Mouse (Mus musculus) hindbrain, embryonic 16.5 days (tissue): ENCODE results near the gene Ddx5. TPM values are rescaled to one million over a fixed set of nuclear protein-coding genes. Genes with fewer than 3 reads are reported as not detected.
"Not testable (repeated sequence)": the region's sequence is repeated elsewhere in the genome, so short reads cannot be mapped to it uniquely, and the experiment has no call there.

Source experiments
- ATAC-seq: fragments of 200-750 bp; cut with Nextera tagmentation; 2 replicates; pipeline ENCODE4 v1.8.0; 2017; ENCODE audit warnings: moderate TSS enrichment, moderate library complexity
- H3K27ac ChIP-seq: fragments of 300-500 bp; sonication (generic); 2 replicates; pipeline ENCODE4 v1.5.1; 2014; ENCODE audit warnings: low read depth, mild to moderate bottlenecking, control low read depth, low read length, moderate library complexity
- H3K27me3 ChIP-seq: fragments of 300-500 bp; sonication (generic); replicated peaks from 2 replicates; pipeline ENCODE4 v1.6.1; 2014; ENCODE audit warnings: low read length; ENCODE audit not compliant: control insufficient read depth, insufficient read depth
- H3K36me3 ChIP-seq: fragments of 300-500 bp; sonication (generic); 2 replicates; pipeline ENCODE4 v1.6.1; 2014; ENCODE audit warnings: mild to moderate bottlenecking, low read length, moderate library complexity, mixed read lengths; ENCODE audit not compliant: control insufficient read depth, insufficient read depth
- H3K4me1 ChIP-seq: fragments of 300-500 bp; sonication (generic); 2 replicates; pipeline ENCODE4 v1.6.1; 2014; ENCODE audit warnings: low read depth, low read length; ENCODE audit not compliant: control insufficient read depth, insufficient read depth
- H3K4me2 ChIP-seq: fragments of 300-500 bp; sonication (generic); 2 replicates; pipeline ENCODE4 v1.6.1; 2014; ENCODE audit warnings: mild to moderate bottlenecking, low read length, control low read depth, moderate library complexity
- H3K4me3 ChIP-seq: fragments of 300-500 bp; sonication (generic); 2 replicates; pipeline ENCODE4 v1.5.1; 2014; ENCODE audit warnings: mild to moderate bottlenecking, low read length, control low read depth, moderate library complexity
- H3K9ac ChIP-seq: fragments of 300-500 bp; sonication (generic); 2 replicates; pipeline ENCODE4 v1.6.1; 2014; ENCODE audit warnings: low read depth, mild to moderate bottlenecking, control low read depth, low read length, moderate library complexity
- H3K9me3 ChIP-seq: fragments of 300-500 bp; sonication (generic); 2 replicates; pipeline ENCODE4 v1.6.1; 2014; ENCODE audit warnings: mild to moderate bottlenecking, low read length, moderate library complexity; ENCODE audit not compliant: control insufficient read depth
- WGBS: fragments of 180-500 bp; shearing (Covaris S2); extraction: QIAGEN DNeasy Blood & Tissue Kit; methylation state at CpG from one replicate; pipeline ENCODE4 v1.1.7; 2014; 5-methylcytosine and 5-hydroxymethylcytosine counted together
- polyA plus RNA-seq: library from polyadenylated mRNA; unstranded; fragments of >200 nt; fragmentation: Nextera tagmentation; extraction: Ambion mirVana; gene quantifications from 2 replicates; pipeline ENCODE4 v1.2.1, GENCODE M21; 2015

Gene Ddx5
- polyA plus RNA-seq, 1 experiment from 2014 or later: 315 TPM

DNA sequence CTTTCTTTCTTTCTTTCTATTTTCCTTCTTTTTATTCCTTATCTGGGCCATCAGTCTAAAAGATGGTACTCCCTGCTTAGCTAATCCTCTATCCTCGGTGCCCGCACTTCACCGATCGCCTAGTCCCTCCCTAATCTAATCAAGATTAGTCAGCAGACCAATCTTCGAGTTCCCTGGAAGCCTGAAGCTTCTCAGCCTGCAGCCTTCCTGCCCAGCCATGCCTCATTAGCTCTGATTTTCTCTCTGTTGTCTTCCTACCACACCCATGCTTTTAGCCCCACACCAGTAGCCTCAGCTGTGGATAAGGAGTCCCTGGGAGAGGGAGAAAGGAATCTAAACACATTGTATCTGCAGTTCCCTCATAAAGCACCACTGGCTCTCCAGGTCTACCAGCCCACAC, 33.4 kb downstream of the Ddx5 start:
- Histone ChIP-seq H3K4me3 (no peak overlapping the region), H3K36me3 (no peaks in the 10 kb centered on the region), H3K9me3 (no peaks in the 10 kb centered on the region), H3K4me2 (no peak overlapping the region), H3K27me3 (no peaks in the 10 kb centered on the region), H3K9ac (no peak overlapping the region), H3K4me1 (no peaks in the 10 kb centered on the region), H3K27ac (no peak overlapping the region)
- 52% methylated on average over 5 of the region's 5 CpGs for WGBS
- no peak for ATAC-seq

DNA sequence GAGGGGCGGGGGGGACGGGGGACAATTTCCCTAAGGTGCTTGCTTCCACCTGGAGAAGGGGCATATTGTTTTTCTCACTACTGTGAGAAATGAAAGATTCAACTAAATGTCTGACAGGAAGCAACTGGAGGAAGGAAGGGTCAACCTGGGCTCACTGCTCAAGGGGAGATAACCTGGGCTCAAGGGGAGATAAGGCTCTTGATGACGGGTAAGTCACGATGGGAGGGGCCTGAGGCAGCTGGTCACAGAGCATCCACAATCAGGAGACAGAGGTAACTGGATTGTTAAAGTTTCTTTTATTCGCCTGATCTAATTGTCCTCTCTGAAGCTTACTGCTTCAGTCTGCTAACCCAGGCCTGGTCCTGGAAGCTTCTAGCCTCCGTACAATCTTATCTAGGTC, 35.7 kb downstream of the Ddx5 start:
- ATAC-seq: no peak
- Histone ChIP-seq H3K9me3 (no peaks in the 10 kb centered on the region), H3K27me3 (no peaks in the 10 kb centered on the region), H3K4me3 (no peak overlapping the region), H3K36me3 (no peaks in the 10 kb centered on the region), H3K9ac (no peak overlapping the region), H3K27ac (no peak overlapping the region), H3K4me2 (no peak overlapping the region), H3K4me1 (no peaks in the 10 kb centered on the region)
- 94% methylated on average over 6 of the region's 6 CpGs for WGBS

DNA sequence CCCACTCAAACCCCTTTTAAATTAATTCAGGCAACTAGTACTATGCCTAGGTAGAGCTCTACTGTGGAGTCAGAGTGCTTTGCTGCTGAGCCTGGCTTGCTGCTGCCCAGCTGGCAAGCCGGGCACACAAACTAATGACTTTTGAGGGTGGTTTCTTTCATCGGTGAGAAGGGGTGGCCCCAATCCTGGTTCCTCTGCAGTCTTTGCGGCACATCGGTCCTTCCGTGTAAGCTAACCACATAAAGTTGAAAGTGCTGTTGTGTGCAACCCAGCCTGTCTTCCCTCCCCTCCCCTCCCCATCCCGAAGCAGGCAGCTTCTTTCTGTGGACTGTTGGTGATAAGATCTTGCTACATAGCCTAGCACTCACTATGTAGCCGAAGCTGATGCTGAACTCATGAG, 36.9 kb downstream of the Ddx5 start:
- H3K27me3 ChIP-seq: no peaks in the 10 kb centered on the region
- 85% methylated on average over 7 of the region's 7 CpGs for WGBS
- no peak overlapping the region for H3K4me2 ChIP-seq
- no peak for ATAC-seq
- H3K36me3 ChIP-seq: no peaks in the 10 kb centered on the region
- no peak overlapping the region for H3K27ac ChIP-seq
- H3K4me1 ChIP-seq: no peaks in the 10 kb centered on the region
- H3K9ac ChIP-seq: no peak overlapping the region
- H3K4me3 ChIP-seq: no peak overlapping the region
- H3K9me3 ChIP-seq: no peaks in the 10 kb centered on the region

DNA sequence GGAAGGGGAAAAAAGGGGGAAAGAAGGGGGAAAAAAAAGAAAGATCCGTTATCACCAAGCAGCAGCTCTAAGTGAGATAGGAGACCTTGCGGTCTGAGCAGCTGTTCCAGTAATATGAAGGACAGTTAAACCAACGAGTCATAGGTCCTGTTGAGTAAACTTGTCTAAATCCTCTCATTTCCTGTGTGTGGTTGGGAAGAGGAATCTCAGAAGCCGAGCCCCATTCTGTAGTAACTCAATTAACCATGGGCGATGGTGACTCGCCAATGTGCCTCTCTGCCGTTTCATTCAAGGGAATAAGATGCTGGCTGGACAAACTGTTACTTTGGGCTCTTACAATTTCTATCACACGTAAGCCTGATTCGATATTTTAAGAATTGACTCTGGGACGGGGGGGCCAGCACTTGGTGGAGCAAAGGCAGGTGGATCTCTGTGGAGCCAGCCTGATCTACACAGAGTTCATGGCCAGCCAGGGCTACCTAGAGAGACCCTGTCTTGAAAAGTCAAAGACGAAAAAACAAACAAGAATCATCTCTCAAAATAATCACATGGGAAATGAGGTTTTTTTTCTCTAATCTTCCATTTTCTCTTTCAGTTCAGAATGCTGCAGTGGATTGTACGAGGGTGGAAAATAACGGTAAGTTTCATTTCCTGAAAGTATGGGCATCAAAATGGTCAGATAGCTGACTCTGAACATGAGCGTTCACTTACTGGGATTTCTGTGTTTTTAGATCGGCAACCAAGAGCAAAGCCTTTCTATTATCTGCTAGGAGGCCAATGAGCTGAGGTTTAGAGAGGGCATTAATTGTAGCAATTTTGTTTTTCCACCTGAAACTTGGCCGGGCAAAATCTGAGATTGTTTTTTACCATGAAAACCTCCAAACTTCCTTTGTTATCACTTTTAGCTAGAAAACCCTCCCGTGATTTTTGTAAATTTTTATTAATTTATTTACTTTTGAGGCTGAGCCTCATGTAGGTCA, 37.7 kb downstream of the Ddx5 start, which contains the start of gene Milr1:
Milr1 (plus strand) TSS at position 188 of the 980 bp plus-strand sequence.
- Histone ChIP-seq H3K4me1 (no peaks in the 10 kb centered on the region), H3K27me3 (no peaks in the 10 kb centered on the region), H3K4me2 (no peak within 1 kb of the TSS), H3K36me3 (no peaks in the 10 kb centered on the region), H3K27ac (no peak within 1 kb of the TSS), H3K9me3 (no peaks in the 10 kb centered on the region), H3K4me3 (no peak within 1 kb of the TSS), H3K9ac (no peak within 1 kb of the TSS)
- 89% methylated on average over 17 of the region's 17 CpGs for WGBS
- ATAC-seq: no peak

DNA sequence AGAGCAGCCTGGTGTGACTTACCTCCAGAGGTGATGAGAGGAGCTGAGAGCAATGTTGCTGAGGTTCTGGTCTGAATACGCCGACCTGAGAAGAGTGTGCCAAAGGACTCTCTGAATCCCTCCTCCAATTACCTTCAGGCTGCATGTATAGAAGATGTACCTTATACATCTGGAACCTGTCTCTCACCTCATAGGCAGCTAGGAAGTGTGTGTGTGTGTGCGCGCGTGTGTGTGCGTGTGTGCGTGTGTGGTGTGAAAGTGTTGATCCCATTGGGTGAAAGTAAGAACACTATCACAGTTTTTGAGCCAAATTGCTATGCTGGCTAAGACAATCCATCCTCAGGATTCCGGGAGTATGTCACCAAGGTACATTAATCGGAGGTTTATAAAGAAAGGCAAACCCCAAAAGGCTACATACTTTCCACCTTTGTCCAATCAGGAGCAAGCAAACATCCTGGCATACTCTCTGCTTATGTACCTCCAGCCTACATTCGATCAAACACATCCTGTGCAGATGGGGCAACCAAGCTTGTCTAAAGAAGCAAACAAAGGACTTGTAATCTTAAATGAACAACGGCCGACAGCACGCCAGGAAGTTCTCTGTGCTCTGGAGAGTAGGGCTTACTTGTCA, 38.7 kb downstream of the Ddx5 start, which contains the start of gene Pecam1:
Pecam1 (minus strand) TSS at position 508 of the 631 bp plus-strand sequence.
- H3K36me3 ChIP-seq: no peaks in the 10 kb centered on the region
- no peak within 1 kb of the TSS for H3K4me3 ChIP-seq
- H3K4me2 ChIP-seq: no peak within 1 kb of the TSS
- no peaks in the 10 kb centered on the region for H3K9me3 ChIP-seq
- no peak for ATAC-seq
- no peak within 1 kb of the TSS for H3K27ac ChIP-seq
- no peaks in the 10 kb centered on the region for H3K4me1 ChIP-seq
- H3K9ac ChIP-seq: no peak within 1 kb of the TSS
- 84% methylated on average over 13 of the region's 13 CpGs for WGBS
- no peaks in the 10 kb centered on the region for H3K27me3 ChIP-seq

DNA sequence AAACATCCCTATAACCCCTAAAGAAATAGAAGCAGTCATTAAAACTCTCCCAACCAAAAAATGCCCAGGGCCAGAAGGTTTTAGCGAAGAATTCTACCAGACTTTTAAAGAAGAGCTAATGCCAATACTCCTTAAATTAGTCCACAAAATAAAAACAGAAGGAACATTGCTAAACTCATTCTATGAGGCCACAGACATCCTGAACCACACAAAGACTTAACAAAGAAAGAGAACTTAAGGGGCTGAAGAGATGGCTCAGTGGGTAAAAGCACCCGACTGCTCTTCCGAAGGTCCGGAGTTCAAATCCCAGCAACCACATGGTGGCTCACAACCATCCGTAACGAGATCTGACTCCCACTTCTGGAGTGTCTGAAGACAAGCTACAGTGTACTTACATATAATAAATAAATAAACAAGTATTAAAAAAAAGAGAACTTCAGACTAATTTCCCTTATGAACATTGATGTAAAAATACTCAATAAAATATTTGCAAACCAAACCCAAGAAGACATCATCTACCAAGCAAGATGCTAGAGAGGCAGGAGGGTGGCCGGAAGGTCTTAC, 39.3 kb downstream of the Ddx5 start:
- not testable (repeated sequence) for H3K36me3 ChIP-seq, ATAC-seq, H3K4me2 ChIP-seq, H3K9ac ChIP-seq, H3K4me3 ChIP-seq, H3K4me1 ChIP-seq, H3K9me3 ChIP-seq, H3K27me3 ChIP-seq, H3K27ac ChIP-seq
- WGBS: 91% methylated on average over 7 of the region's 7 CpGs

DNA sequence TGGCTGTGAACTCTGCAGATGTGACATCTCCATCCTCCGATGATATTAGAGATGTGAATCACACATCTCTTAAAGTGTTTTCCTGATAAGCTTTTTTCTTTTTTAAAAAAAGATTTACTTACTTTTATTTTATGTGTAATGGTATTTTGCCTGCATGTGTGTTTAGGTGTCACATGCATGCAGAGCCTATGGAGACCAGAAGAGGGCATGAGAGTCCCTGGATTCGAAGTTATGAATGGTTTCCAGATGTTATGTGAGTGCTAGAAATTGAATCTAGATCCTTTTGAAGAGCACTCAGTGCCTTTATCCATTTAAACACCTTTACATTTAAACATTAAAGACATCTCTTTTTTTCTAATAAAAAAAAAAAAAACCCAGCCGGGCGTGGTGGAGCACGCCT, 44.0 kb downstream of the Ddx5 start:
- no peak overlapping the region for H3K4me3 ChIP-seq
- H3K4me1 ChIP-seq: peaks cover 2% of the 10 kb centered on the region; the same call in 1 of the 2 replicates
- no peak overlapping the region for H3K9ac ChIP-seq
- no peaks in the 10 kb centered on the region for H3K36me3 ChIP-seq
- 89% methylated on average over 5 of the region's 5 CpGs for WGBS
- no peaks in the 10 kb centered on the region for H3K27me3 ChIP-seq
- ATAC-seq: no peak
- no peaks in the 10 kb centered on the region for H3K9me3 ChIP-seq
- H3K4me2 ChIP-seq: no peak overlapping the region
- no peak overlapping the region for H3K27ac ChIP-seq

DNA sequence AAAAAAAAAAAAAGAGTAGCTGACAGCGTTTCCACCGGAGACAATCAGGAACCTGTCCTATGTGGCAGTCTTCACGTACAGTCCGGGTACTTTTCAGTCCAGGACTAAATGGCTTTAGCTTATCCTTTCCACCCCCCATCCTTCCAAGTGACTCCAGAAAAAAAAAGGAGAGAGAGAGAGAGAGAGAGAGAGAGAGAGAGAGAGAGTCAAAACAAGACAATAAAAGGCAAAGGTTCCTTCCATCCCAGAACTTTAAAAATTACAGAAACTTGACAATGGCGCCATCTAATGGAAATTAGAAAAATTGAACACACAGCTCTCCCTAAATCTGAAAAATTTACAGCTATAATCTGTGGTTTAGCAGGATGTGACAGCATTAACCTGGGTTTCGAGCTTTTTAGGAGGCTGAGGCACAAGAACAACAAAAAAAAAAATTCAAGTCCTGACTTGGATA, 46.6 kb downstream of the Ddx5 start:
- H3K36me3 ChIP-seq: no peaks in the 10 kb centered on the region
- 41% methylated on average over 6 of the region's 6 CpGs for WGBS
- H3K4me1 ChIP-seq: peaks cover 4% of the 10 kb centered on the region
- no peak overlapping the region for H3K9ac ChIP-seq
- H3K4me3 ChIP-seq: no peak overlapping the region
- H3K4me2 ChIP-seq: no peak overlapping the region
- ATAC-seq: no peak
- no peaks in the 10 kb centered on the region for H3K27me3 ChIP-seq
- H3K9me3 ChIP-seq: no peaks in the 10 kb centered on the region
- H3K27ac ChIP-seq: no peak overlapping the region

DNA sequence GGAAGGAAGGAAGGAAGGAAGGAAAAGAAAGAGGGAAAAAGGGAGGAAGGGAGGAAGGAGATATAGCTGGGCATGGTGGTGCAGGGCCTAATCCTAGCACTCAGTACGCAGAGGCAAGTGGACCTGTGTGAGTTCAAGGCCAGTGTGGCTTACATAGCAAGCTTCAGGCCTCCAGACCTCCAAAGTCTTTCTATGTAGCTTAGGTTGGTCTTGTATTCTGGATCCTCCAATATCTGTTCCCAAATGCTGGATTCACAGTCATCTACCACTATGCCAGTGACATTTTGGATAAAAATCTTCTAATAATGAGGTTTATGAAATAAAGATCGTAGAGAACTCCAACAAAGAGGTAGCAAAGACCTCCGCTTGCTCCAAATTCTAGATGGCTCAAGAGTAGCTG, 47.2 kb downstream of the Ddx5 start:
- Histone ChIP-seq H3K27me3 (no peaks in the 10 kb centered on the region), H3K4me1 (peaks cover 9% of the 10 kb centered on the region), H3K4me3 (no peak overlapping the region), H3K36me3 (no peaks in the 10 kb centered on the region), H3K27ac (no peak overlapping the region), H3K9me3 (no peaks in the 10 kb centered on the region), H3K9ac (no peak overlapping the region), H3K4me2 (no peak overlapping the region)
- ATAC-seq: no peak
- WGBS: 93% methylated on average over 3 of the region's 3 CpGs
